Mouse (Mus musculus): Measurements from ENCODE around the gene Gm14548.
A peak's percentile ranks its signal among the peaks of the same experiment; 100 is the strongest.
"Not testable (repeated sequence)": the region's sequence is repeated elsewhere in the genome, so short reads cannot be mapped to it uniquely, and the experiment has no call there.

Gene Gm14548

DNA sequence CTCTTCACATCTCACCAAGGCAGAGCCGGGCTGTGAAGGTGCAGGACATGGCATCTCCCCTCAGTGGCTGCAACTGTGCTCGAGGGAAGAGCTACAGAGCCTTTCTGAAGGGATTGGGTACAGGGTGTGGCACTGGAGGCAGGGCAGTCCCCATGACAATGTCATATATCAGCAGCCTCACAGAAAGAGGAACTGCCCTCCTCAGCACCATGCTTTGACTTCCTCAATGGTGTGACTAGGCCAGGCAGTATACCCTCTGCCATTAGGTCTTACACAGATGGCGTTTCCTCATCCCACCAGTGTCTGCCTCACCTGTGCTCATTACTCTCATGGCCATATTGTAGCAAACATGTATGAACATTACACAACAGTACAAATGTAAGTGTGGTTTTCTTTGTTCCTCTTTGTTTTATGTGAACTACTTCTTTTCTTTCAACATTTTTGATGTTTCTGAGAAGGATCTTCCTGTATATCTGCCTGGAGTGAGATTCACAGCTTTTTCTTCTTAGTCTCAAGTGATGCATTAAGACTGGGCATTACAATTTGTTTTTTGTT, at the start of gene Gm14548:
TSS of gene Gm14548 (minus strand) at position 85 of the 555 bp plus-strand sequence.
- peak; percentile 8 to 34 for DNase-seq

DNA sequence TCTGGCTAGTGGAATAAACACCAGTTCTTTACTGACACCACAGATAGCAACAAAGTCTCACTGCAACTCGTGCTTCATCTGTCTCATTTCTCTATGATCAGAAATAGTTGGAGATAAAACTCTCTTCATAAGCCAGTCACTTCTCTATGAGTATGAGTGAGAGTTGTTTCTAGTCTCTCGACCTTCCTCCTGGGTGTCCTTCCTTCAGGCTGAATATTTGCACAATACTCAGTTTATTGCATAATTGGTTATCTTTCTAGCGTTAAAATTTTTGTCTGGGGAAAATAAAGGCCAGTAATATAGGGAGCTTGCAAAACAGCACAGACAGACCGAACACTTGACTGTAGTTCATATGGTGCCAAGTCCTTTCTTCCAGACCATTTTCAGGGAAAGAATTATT, 48.2 kb upstream of the Gm14548 start:
- DNase-seq: no peak

DNA sequence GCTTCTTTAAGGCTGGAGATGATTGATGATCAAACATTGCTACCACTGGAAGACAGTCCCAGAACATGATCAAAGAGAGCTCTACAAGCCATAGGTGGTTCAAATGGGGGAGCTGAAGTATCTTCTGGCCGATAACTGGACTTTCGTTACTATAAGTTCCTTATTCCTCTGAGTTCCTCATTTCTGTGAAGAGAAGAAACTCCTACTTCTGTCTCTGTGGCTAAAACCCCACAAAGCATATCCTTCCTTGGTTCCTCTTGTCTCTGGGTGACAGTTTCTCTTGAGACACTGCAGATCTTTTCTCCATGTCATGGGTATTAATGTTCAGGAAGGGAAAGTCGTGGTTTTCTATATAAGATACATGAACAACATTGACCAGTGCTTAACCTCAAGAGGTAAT, 43.0 kb upstream of the Gm14548 start:
- DNase-seq: peak in 1 of 2 experiments; percentile 5

DNA sequence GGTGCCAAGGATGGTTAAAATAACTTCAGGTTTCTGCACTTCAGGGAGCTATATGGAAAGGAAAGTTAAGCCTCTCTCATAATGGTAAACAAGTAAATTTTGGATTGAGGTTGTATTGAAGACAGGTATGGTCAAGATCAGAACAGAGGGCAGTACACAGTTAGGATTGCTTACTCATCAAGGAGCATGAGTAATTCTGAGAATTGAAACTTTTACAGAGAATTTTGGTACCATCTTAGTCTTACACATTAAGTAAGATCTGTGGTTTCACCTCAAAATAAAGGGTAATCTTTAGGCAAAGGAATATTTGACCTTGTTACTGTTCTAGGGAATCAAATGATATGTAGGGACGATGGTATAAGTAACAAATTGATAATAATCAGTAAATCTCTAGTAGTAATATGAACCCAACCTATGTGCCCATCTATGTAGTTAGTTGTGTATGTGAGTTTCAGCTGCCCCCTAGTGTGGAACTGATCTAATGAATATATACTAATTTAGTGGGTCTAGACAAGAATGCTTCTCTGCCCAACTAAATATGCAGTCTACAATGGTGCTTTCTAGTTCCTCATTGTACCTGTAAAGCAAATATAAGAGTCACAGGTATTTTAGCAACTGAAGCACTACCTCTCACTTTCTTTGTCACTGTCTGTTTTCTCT, 42.1 kb upstream of the Gm14548 start:
- no peak for DNase-seq

DNA sequence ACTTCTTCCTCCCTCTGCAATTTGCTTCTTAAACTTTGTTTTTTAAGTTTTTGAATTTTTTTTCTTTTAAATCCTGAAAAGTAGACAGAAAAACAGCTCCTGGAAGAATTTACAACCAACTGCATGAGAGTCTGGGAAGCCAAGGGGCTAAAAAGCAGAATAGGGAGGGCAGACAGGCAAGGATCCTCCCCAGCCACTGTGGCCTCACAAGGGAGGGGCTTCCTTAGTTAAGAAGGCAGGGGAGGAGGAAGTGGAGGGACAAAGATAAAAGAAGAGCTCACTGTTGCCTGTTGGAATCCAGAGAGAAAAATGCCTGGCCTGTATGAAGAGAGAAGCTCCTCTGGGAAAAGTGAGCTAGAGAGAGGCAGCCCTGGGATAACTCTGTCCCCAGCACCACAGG, 37.6 kb upstream of the Gm14548 start:
- DNase-seq: peak; percentile 8 to 16

DNA sequence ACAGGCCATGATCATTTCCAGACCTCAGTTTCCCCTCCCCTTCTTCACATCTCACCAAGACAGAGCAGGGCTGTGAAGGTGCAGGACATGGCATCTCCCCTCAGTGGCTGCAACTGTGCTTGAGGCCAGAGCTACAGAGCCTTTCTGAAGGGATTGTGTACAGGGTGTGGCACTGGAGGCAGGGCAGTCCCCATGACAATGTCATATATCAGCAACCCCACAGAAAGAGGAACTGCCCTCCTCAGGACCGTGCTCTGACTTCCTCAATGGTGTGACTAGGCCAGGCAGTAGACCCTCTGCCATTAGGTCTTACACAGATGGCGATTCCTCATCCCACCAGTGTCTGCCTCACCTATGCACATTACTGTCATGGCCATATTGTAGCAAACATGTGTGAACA, 17.5 kb upstream of the Gm14548 start, which contains the start of gene Lilra6:
TSS of gene Lilra6 (minus strand) at position 117 of the 400 bp plus-strand sequence.
- DNase-seq: peak; percentile 14 to 26

DNA sequence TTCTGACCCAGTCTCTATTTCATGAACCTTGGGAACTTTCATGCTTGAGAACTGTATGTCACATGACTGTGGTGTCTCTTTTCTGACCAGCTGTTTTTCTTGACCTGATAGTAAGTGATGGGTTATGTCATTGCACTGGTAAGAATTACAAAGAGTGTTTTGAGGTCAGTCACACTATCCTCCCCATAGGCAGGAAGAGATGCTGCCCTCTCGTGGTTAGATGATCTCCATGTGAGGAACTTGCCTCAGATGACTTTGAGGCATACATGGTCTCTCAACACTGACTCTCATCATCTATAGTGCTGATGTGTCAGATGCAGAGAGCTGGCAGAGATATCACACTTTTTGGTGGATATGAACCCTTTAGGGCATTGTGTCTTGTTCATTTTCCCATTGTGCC, 5.8 kb upstream of the Gm14548 start:
- DNase-seq: no peak

DNA sequence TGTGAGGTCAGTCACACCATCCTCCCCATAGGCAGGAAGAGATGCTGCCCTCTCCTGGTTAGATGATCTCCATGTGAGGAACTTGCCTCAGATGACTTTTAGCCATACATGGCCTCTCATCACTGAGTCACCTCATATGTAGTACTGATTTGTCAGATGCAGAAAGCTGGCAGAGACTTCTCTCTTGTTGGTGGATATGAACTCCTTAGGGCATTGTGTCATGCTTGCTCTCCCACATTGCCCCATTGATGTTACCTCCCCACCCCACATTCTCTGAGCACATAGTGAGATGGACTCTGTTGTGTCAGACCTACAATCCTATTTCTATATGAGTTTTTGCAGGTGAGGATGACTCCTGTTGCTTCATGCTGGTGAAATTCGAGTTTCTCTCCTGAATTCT, 22.9 kb downstream of the Gm14548 start:
- not testable (repeated sequence) for DNase-seq

DNA sequence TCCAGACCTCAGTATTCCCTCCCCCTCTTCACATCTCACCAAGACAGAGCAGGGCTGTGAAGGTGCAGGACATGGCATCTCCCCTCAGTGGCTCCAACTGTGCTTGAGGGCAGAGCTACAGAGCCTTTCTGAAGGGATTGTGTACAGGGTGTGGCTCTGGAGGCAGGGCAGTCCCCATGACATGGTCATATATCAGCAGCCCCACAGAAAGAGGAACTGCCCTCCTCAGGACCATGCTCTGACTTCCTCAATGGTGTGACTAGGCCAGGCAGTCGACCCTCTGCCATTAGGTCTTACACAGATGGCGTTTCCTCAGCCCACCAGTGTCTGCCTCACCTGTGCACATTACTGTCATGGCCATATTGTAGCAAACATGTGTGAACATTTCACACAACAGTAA, 53.0 kb downstream of the Gm14548 start, which contains the start of gene Pira2:
TSS of gene Pira2 (minus strand) at position 101 of the 400 bp plus-strand sequence.
- DNase-seq: not testable (repeated sequence)

DNA sequence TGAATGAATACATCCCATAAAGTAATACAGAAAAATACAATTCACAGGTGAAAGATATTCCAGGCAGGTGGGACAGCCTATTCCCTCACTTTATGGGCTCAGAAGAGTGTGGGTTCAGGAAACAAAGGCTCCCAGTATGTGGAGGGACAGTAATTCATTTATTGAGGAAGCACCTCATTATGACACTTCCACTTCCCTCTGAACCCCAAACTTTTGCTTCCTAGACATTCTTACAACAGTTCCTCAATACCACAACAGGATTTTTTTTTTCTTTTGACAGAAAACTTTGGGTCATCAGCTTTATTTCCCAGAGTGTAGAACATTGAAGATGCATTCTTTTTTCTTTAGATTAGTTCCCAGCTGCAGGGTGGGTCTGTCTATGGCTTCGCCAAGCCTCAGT, 60.1 kb downstream of the Gm14548 start:
- DNase-seq: not testable (repeated sequence)
